Mouse (Mus musculus) limb, embryonic 14.5 days (tissue): ENCODE measurements around the gene B4galnt2. TPM values are rescaled to one million over a fixed set of nuclear protein-coding genes. Genes with fewer than 3 reads are reported as not detected.

Source experiments
- ATAC-seq: fragments of 200-750 bp; cut with Nextera tagmentation; 2 replicates; pipeline ENCODE4 v1.8.0; 2017; ENCODE audit warnings: low read depth, moderate number of reproducible peaks, moderate TSS enrichment; ENCODE audit not compliant: low FRiP score
- DNase-seq: peaks from one replicate; pipeline ENCODE4 v3.0.0-alpha.2; 2015; ENCODE audit warnings: low spot score
- H3K27ac ChIP-seq: fragments of 300-500 bp; sonication (generic); replicated peaks from 2 replicates; pipeline ENCODE4 v1.5.1; 2014; ENCODE audit warnings: low read depth, mild to moderate bottlenecking, low read length, moderate library complexity, mixed read lengths
- H3K27me3 ChIP-seq: fragments of 300-500 bp; sonication (generic); 2 replicates; pipeline ENCODE4 v1.6.1; 2014; ENCODE audit warnings: low read length, mixed read lengths; ENCODE audit not compliant: control insufficient read depth, insufficient read depth
- H3K36me3 ChIP-seq: fragments of 300-500 bp; sonication (generic); 2 replicates; pipeline ENCODE4 v1.6.1; 2014; ENCODE audit warnings: mild to moderate bottlenecking, low read length, moderate library complexity, mixed read lengths; ENCODE audit not compliant: control insufficient read depth, insufficient read depth
- H3K4me1 ChIP-seq: fragments of 300-500 bp; sonication (generic); 2 replicates; pipeline ENCODE4 v1.6.1; 2014; ENCODE audit warnings: antibody characterized with exemption, low read length, mixed read lengths; ENCODE audit not compliant: control insufficient read depth, insufficient read depth
- H3K4me2 ChIP-seq: fragments of 300-500 bp; sonication (generic); replicated peaks from 2 replicates; pipeline ENCODE4 v1.6.1; 2014; ENCODE audit warnings: low read depth, mild to moderate bottlenecking, low read length, moderate library complexity; ENCODE audit not compliant: severe bottlenecking
- H3K4me3 ChIP-seq: fragments of 300-500 bp; sonication (generic); replicated peaks from 2 replicates; pipeline ENCODE4 v1.5.1; 2014; ENCODE audit warnings: low read length
- H3K9ac ChIP-seq: fragments of 300-500 bp; sonication (generic); 2 replicates; pipeline ENCODE4 v1.6.1; 2014; ENCODE audit warnings: mild to moderate bottlenecking, low read depth, low read length, moderate library complexity; ENCODE audit not compliant: severe bottlenecking
- H3K9me3 ChIP-seq: fragments of 300-500 bp; sonication (generic); 2 replicates; pipeline ENCODE4 v1.6.1; 2016; ENCODE audit warnings: low read length; ENCODE audit not compliant: control insufficient read depth
- POLR2A ChIP-seq: fragments of 200-500 bp; IDR thresholded peaks from 2 replicates; pipeline ENCODE4 v1.8.0; 2012; ENCODE audit warnings: inconsistent platforms, mild to moderate bottlenecking, moderate library complexity, borderline replicate concordance; ENCODE audit not compliant: insufficient read depth, insufficient read length; ENCODE audit errors: extremely low read depth
- WGBS: fragments of 180-500 bp; shearing (Covaris S2); extraction: QIAGEN DNeasy Blood & Tissue Kit; methylation state at CpG from one replicate; pipeline ENCODE4 v1.1.7; 2014; 5-methylcytosine and 5-hydroxymethylcytosine counted together
- polyA plus RNA-seq, 2 experiments: library from polyadenylated mRNA; depleted of rRNA in 1 of 2; stranded (reverse) in 1 of 2; unstranded in 1 of 2; fragments of >200 nt; fragmentation: Nextera tagmentation in 1 of 2; extraction: Ambion mirVana in 1 of 2; gene quantifications; 2 replicates each; pipeline versions ENCODE4 v1.2.1 to v1.2.3; 2012 to 2014

Gene B4galnt2
- polyA plus RNA-seq, 2 experiments, result not detected

GRCm38 (mm10) chr11:95915006-95915710 is 467 bp upstream of the B4galnt2 start:
- TF ChIP-seq POLR2A, result no peak
- no peaks in the 10 kb centered on the region for H3K9me3 ChIP-seq
- 2% methylated on average over 28 of the region's 28 CpGs for WGBS
- DNase-seq (no peak), ATAC-seq (no peak)
- H3K4me1 ChIP-seq, result peaks cover 6% of the 10 kb centered on the region; the same call in 1 of the 2 replicates
- no peaks in the 10 kb centered on the region for H3K36me3 ChIP-seq
- H3K27me3 ChIP-seq, result peaks cover 68% of the 10 kb centered on the region
- peak overlapping the region; percentile 18 for H3K4me3 ChIP-seq
- H3K4me2 ChIP-seq, result peak overlapping the region; percentile 31
- H3K9ac ChIP-seq, result no peak overlapping the region
- H3K27ac ChIP-seq, result no peak overlapping the region

GRCm38 (mm10) chr11:95913959-95914566 is 628 bp downstream of the B4galnt2 start:
- Histone ChIP-seq H3K4me3 (peak overlapping the region; percentile 18; the same call in 1 of the 2 replicates), H3K9ac (no peak overlapping the region), H3K4me2 (no peak overlapping the region; the same call in 1 of the 2 replicates), H3K9me3 (no peaks in the 10 kb centered on the region), H3K27me3 (peaks cover 68% of the 10 kb centered on the region), H3K27ac (no peak overlapping the region), H3K4me1 (peaks cover 6% of the 10 kb centered on the region; the same call in 1 of the 2 replicates), H3K36me3 (no peaks in the 10 kb centered on the region)
- ATAC-seq (no peak), DNase-seq (no peak)
- no peak for TF ChIP-seq POLR2A
- WGBS, result 6% methylated on average over 14 of the region's 14 CpGs

GRCm38 (mm10) chr11:95911579-95911978 is 3.1 kb downstream of the B4galnt2 start:
- WGBS, result 12% methylated on average over 7 of the region's 7 CpGs
- ATAC-seq, result no peak
- H3K27ac ChIP-seq, result no peak overlapping the region
- DNase-seq, result no peak
- peaks cover 6% of the 10 kb centered on the region; the same call in 1 of the 2 replicates for H3K4me1 ChIP-seq
- no peak overlapping the region for H3K9ac ChIP-seq
- peaks cover 53% of the 10 kb centered on the region for H3K27me3 ChIP-seq
- no peak overlapping the region for H3K4me2 ChIP-seq
- H3K4me3 ChIP-seq, result no peak overlapping the region
- H3K36me3 ChIP-seq, result no peaks in the 10 kb centered on the region
- TF ChIP-seq POLR2A, result no peak
- no peaks in the 10 kb centered on the region for H3K9me3 ChIP-seq

GRCm38 (mm10) chr11:95907805-95908524 is 6.7 kb downstream of the B4galnt2 start:
- DNase-seq (no peak), ATAC-seq (no peak)
- Histone ChIP-seq H3K4me2 (no peak overlapping the region), H3K4me1 (no peaks in the 10 kb centered on the region), H3K4me3 (no peak overlapping the region), H3K27me3 (peaks cover 21% of the 10 kb centered on the region), H3K9me3 (no peaks in the 10 kb centered on the region), H3K36me3 (no peaks in the 10 kb centered on the region), H3K27ac (no peak overlapping the region), H3K9ac (no peak overlapping the region)
- 81% methylated on average over 5 of the region's 5 CpGs for whole genome bisulfite sequencing
- no peak for TF ChIP-seq POLR2A

GRCm38 (mm10) chr11:95904290-95904689 is 10.4 kb downstream of the B4galnt2 start:
- no peak for ATAC-seq
- Histone ChIP-seq H3K27ac (no peak overlapping the region), H3K4me1 (no peaks in the 10 kb centered on the region), H3K27me3 (no peaks in the 10 kb centered on the region), H3K9ac (no peak overlapping the region), H3K4me3 (no peak overlapping the region), H3K9me3 (no peaks in the 10 kb centered on the region), H3K36me3 (no peaks in the 10 kb centered on the region), H3K4me2 (no peak overlapping the region)
- 72% methylated on average over 2 of the region's 2 CpGs for WGBS
- DNase-seq, result no peak
- no peak for TF ChIP-seq POLR2A
